Mouse (Mus musculus): ENCODE data around the gene Elmo1.

Elmo1 gene

DNA sequence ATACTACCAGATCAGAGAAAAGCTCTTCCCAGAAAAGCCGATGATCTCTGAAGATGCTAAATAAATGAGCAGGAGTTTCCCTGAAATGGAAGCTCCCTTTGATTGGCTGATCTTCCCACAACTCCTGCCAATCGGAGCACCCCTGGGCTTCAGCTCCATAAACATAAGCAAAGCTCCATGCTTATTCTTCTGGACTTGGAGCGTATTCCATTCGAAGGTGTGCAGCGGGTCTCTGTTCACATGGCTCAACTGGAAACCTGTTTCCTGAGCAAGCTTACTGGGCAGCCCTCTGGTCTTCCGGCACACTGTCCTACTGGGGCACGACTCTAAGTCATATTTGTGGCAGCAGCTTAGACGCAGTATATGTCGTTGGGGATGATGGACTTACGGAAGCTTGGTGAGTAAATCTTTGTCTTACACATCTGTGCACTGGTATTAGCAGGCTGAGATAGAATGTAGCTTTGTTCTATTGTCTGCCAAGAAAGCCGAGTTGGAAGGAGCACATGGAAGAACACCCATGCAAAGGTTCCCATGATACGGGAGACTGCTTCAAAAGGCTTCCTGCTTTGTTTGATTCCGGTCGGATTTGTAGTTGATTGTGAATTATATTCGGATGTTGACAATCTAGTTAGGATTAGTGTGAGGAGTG, 382.6 kb downstream of the Elmo1 start:
- DNase-seq (ENCODE audit: low spot score) = no peak

DNA sequence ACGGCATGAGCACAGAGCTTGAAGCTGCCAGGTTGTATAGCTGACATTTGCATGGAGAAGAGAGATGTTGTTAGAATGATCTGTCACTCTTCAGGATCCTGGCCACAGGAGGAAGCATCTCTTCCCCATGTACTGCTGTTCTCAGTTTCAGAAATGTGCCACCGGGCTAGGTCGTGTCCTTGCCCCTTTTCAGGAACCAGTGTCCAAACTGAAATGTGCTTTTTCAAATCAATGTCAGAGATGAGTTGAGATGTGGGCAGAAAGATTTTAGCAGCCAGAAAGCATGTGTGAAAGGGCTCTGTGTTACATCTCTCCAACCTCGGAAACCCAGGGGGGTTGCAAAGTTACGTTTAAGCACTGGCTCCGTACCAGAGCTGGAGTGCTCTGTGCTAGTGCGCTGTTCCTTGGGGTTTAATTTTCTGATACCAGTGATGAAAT, 383.3 kb downstream of the Elmo1 start:
- DNase-seq (ENCODE audit: low spot score) = no peak

DNA sequence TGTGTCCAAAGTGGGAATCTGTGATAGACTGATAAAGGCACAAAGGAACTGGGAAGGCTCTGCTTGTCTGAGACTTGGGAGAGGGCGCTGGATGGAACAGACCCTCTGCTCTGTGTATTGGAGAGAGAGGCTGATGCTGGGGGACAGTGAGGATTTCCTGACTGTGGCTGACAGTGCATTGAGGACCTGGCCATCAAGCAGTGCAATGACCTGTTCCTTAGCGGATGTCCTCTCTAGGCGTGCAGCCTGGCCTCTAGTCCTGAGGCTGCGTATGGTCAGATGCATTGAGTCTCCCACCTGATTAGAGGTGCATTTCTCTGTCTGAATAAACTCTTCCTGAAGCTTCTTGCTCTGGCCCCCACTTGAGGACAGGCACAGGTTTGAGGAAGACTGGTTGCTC, 384.2 kb downstream of the Elmo1 start:
- no peak for DNase-seq (ENCODE audit: low spot score)

DNA sequence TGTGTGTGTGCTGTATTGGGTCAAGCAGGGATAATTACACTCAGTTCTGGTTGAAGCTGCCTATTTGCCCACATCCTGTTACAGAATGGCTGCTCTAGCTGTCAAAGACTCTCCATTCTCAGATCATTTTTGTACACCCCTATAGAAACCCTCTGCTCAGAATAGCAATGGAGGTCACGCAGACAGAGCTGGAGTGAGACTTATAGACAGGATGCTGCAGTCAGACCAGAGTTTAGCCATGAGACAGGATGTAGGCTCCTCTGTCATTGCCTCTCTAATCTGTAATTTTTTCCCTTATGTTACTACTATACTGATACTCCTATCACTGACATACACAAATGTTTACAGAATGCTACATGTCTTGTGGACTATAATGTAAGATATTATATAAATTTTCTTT, 391.4 kb downstream of the Elmo1 start:
- DNase-seq (ENCODE audit: low spot score) = no peak

DNA sequence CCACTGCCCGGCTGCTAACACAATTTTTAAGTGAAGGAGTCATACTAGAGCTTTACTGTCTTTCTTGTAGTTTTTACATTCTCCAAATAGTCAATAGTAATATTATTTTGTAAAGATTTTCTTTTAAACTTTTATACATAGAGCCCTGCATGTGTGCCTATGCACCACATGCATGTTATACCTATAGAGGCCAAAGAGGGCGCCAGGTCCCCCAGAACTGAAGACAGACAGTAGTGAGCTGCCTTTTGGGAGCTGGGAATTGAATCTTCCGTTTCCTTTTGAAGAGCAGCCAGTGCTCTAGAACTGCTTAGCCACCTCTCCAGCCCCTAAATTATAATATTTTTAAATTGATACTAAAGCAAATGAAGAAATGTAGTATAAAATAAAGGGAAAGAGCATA, 398.7 kb downstream of the Elmo1 start:
- no peak for DNase-seq (ENCODE audit: low spot score)

DNA sequence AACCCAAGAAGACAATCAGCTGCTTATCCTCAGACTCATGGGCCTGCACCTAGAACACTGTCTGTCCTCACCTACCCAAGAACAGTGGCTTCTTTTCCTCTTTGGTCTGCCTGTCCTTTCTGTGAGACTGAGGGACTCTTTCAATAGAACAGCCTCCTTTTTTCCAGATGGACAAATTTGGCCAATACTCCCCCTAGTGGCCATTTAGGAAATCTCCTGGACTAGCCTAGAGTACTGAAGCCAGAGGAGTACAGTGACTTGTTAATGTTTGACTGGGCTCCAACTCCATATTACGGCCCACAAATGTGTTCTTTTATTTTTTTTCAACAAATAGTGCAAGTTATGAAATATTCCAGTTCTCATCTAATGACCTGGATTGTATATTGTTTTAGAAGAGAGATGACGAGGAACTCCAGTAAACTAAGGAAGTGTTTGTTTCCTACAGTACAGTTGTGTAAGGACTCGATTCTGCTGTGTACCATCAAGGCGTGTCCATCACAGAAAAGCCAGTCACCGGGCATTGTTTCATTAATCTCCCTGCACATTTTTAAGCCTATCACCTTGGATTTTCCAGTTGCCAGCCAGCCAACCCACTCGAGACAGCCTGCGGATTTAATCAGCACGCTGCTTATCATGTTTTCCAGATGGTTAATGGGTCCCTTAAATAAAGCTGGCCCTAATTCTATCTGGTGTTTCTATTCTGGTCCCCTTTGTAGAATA, 399.5 kb downstream of the Elmo1 start:
- DNase-seq (ENCODE audit: low spot score) = peak; percentile 54

DNA sequence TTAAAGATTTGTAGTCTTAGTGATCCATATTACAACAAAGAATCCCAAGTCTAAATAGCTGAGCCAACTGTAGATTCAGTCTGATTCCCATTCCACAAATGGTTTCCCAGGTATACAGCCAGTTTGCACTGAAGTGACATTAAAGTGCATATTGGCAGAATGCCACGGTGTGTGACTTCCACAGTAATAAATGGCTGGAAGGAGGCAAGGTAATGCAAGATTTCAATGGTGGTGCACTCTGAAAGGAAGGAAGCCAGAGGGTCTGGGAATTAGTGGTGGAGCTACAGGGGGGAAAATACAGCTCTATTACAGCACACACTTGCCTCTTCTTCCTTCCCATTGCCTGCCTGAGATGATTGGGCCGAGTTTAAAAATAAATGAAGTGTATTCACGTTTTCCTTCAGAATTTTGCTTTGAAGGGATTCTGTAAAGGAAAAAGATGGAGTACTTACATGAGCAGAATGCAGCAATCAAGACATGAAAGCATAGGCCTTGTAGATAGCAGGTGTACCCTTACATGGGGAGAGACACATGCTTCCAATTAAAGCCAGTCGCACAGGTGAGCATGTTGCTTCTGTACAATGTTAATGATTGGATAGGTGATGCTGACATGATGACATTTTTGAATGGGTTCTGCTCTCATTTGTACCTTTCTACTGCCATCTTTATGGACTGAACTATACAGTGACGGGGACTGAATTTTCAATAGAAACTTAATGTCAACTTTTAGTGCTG, 400.6 kb downstream of the Elmo1 start:
- DNase-seq (ENCODE audit: low spot score) = no peak

DNA sequence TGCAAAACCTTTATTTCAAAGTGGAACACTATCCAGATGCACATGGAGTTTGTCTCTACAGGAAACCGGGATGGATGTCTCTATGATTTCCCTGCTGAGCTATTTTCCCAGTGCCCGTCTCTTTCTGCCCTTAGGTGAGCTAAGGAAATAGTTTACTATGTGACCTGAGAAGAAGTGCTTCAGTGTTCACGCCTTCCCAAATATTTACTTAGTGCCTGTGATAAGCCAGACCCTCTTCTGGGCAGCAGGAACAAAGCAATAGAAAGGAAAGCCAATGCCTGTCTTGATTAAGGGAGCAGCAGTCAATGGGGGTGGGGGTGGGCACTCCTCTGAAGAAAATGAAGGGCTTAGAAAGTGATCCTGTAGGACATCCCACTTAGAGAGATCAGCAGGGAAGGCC, 401.3 kb downstream of the Elmo1 start:
- DNase-seq (ENCODE audit: low spot score) = no peak

DNA sequence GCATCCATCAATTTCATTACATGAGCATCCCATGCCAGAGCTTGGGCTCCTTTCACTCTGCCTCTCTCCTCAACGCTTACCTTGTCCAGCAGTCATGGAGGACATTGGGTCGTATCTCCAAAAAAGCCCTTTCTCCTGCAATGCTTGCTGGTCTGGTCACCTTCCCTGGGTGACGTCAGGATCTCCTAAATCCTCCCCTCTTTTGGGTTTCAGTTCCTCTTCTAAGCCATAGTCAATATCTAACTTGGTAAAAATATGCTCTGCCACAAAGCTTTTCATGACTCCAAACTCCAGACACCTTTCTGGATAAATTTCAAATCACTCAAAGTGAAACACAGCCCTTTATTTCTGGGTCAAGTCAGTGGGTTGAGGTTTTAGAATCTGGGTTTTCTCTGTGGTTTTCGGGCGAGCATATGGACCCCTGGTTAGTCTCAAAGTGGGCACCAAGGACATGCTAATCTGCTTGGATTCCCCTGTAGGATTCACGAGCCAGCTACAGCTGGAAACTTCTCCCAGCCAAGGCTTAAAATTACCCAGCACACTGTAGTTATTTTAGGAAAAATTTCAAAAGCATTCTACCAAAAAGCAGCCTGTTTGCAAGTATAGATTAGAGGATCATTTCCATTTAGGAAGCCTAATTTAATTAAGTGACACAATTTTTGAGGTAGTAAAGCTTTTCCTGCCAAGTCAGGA, 403.8 kb downstream of the Elmo1 start:
- DNase-seq (ENCODE audit: low spot score) = no peak

DNA sequence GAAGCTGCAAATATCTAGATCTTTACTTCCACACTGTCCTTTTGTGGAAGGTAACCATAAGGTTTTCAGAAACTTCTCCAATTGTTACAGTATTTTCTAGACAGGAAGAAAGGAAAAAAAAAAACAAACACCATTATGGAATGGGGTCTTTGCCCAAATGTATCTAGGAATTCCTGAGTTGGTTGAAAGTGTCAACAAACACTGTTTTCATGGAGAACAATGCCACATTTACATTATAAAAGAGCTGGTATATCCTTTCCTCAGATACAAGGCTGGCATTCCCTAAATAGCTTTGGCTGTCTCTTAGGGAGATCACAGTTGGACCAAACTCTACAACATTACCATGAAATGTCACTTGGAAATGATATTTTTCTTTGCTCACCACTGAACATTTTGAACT, 411.5 kb downstream of the Elmo1 start:
- no peak for DNase-seq (ENCODE audit: low spot score)

DNA sequence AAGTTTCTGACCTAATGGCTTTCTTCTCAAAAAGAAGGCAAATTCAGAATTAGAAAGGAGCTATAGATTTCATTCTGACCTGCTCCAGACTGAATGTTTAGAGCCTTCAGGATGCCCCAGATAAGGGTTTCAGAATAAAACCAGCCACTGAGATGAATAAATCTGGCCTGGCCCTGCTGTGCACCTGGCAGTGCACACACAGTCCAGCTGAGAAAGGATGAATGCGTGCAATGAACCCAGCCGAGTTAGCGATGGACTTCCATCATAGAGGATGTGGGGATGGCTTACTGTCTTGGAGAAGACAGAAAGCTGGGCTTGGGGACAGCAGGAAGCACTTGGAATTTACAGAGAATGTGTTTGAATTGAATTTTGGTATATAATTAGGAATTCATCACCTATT, 413.0 kb downstream of the Elmo1 start:
- DNase-seq (ENCODE audit: low spot score) = no peak

DNA sequence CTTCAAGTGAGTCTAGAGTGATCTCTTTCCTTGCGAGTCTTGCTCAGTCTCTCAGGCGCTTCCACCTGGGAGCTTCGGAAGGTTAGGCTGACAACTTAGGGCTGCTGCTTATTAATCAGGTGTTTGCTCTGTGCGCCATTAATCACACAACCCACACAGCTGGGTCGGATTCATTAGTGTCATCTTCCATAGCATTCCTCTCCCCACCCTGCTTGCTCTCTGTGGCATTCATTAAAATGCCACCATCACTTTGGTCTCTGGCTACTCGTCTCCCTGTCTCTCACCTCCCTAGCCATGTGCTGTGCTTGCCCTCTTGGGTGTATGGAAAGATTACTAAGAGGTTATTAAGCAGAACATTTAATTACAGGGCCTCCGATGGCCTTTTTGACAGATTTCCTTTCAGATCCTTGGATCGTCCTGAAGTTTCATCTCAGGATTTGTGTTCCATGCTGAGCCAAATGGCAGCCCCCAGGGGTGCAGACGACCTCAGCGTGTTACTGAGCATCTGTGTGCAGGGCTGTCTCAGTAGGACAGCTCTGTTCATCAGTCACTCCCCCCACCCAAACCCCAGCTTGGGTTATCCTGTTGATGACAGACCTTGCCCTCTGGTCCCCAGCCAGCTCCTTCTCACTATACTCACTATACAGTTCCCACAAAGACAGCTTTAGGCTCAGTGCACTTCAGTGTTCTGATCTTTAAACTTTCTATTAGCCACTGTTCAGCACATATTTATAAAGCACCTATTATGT, 417.2 kb downstream of the Elmo1 start:
- DNase-seq (ENCODE audit: low spot score) = no peak

DNA sequence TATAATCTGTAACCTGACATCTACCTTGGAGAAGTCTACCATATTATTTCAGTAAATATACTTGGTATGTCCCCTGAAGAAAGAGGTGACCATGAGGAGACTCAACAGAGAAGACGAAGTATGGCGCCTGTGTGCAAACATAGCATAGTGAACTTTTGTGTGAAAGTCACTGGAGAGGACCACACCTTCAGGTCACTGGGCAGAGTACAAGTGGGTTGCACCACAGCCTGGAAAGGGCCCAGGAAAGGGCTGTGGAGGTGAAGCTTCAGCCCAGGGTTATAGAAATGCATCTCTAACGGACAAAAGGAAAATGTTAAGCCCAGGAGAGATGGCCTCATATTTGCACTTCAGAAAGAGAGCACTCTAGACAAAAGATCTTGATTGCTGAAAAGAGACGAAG, 420.6 kb downstream of the Elmo1 start:
- no peak for DNase-seq (ENCODE audit: low spot score)

DNA sequence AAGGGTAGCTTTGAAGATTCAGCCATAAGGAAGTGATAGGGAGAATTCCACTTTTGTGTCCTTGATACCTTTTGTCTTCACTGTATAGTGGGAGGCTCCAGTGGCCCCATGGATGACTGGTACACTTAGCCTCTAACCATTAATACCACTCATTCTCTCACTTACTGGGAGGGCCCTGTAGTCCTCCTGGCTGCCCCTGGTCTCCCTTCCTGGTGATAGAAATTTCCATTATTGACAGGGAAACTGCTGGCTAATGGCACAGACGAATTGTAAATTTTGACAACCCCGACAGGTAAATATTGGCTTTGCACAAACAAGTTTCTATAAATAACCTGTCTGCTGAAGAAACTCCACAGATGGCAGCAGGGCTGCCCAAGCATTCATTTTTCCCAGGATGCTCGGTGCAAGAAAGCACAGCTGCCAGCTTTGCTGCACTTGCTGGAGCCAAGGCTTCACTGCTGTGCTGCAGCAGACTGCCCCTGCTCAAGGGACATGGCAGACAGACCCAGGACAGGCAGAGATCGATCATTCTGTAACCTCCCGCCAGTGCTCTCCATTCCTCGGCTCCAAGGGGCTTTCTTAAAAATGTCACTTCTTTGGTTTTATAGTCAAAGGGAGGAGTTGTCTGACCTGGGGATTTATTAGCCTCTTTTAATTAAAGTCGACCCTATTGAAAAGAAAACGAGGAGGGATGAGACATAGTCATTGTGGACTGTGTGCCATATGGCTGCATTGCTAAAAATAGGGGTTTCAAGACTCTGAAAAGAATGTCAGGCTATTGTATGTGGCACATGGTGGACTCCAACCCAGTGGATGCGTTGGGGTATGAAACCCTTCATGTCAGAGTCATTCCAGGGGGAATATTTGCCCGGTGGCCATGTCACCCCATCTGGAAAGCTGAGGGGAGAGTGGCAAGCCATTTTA, 422.2 kb downstream of the Elmo1 start:
- no peak for DNase-seq (ENCODE audit: low spot score)

DNA sequence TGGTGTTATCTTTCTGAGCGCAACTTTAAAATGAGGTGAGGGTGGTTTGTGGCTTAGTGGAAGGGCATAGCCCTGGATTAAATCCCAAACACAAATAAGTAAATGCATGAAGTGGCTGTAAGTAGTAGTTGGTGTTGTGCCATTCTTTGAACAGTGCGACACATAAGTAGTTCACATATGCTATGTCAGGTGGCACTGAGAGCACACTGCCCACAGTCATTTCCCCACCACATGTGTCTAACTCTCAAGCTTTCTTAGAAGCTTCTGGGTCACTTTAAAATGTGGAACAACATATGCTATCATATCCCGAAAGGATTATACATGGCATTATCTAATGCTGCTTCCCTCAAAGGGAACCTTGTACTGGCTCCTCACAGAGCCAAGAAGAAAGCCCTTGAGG, 424.3 kb downstream of the Elmo1 start:
- no peak for DNase-seq (ENCODE audit: low spot score)

DNA sequence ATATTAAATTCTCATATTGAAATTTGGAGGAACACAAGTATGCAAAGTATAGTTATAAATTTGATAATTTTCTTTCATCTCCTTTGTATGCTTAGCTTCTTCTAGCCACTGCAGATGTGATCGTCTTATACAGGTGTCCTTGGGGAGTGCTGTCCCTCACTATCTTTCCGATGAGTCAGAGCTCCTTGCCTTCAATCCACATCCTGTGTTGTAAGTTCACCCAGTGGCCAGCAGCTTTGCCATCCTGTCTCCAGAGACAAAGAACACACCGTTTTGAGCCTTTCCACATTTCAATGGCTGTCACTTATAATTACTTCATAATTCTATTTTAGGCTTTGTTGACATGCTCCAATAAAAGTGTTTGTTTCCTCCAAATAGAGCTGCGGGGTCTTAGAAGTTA, 425.7 kb downstream of the Elmo1 start:
- no peak for DNase-seq (ENCODE audit: low spot score)

DNA sequence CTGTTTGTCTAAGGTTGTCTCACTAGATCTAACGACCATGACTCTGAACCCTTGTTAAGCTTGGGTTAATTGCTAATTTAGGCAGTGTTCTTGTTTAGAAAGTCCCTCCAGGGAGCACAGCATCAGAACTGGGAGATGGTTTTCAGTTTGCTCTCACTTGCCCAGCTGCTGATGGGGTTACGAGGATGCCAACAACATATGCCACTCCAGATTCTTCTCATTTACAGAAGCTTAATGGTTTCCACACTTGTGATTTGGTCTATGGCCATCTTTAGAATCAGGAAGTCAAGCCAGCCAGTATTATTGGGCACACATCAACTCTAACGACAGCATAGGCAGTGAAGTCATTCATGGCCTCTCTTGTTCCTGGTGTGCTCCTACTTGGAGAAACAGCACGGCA, 427.3 kb downstream of the Elmo1 start:
- no peak for DNase-seq (ENCODE audit: low spot score)

DNA sequence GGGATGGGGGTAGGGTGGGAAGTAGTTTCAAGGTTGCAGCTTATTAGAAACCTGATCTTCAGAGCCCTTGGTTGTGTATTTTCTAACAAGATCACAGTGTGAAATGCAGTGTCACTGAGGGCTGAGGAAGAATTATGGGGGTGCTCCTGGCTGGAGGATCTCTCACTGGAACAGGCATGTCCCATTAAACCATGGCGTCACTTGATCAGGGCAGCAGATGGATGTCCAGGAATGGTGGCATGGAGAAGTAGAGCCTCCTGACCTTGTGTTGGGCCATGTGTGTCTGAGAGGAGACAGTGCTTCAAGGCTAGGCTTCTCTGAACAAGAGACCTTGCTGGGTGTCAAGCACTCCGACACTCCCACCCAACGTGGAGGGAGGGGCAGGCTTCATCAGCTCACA, 431.1 kb downstream of the Elmo1 start:
- DNase-seq (ENCODE audit: low spot score) = no peak

DNA sequence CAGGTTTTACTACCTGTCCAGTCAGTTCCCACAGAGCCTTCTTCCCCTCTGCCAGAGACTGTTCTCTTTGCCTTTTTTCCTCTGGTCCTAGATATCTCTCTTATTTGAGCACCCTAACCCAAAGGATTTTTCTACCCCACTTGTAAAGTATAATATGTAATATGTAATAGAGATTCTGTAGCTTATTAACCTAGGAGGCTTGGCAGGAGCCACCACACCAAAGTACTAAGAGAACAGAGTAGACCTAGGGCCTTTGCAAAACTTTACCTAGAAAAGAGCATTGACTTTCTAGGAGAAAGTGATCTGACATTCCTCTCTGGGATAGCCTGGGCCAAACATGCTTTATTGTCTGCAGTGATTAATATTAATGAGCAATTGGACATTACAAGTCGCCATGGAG, 433.3 kb downstream of the Elmo1 start:
- no peak for DNase-seq (ENCODE audit: low spot score)

DNA sequence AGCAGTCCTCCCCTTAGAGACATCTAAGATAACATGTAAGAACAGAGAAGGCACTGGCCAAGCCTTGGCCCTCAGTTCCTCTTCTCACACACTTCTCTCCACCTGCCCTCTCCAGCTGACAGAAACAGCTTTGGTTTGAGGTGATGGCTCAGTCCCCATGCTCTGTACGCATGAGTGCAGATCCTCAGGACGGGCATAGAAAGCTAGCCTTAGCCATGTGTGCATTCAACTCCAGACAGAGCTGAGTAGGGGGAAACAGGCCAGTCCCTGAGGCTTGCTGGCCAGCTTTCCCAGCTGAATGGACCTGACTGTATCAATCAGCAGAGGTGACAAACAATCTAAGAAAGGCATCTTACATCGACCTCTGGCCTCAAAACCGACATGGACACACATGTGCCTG, 435.4 kb downstream of the Elmo1 start:
- DNase-seq (ENCODE audit: low spot score) = no peak

DNA sequence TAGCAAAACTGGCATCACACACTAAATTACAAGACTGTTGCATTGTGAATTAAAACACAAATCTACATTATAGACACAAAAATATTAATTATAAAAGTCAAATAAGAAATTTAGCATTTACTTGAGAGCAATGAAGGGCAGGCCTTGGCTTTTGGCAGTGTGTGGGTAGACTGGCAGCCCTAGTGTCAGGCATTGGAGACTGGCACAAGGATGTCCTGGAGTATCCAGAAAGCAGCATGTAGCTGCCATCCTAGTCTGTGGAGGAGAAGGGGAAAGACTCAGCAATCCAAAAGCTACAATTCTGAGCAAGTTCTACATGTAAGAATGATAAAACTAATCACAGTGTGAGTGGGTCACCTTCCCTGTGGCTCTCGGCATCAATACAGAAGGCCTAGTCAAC, 446.7 kb downstream of the Elmo1 start:
- no peak for DNase-seq (ENCODE audit: low spot score)
